Comparison of ENCODE assay signal across 16 mouse cellular contexts in the genomic region with DNA sequence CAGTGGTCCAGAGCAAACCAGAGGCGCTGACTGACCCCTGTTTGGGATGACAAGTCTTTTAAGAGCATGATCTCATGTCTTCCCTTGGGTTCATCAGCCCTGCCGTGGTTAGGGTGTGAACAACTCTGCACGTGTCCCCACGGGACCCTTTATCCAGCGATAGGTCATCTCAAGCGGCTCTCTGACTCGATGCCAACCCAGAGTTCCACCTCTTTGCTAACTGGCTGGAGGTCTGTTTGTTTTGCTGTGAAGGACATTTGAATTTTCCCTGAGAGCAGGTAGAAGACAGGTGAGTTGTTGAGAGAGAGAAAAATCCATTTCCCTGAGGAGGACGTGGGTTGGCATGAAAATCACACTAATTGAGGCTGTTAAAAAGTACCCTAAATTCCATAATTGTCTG. TPM values are rescaled to one million over a fixed set of nuclear protein-coding genes. Genes with fewer than 3 reads are reported as not detected.
"Had no signal": no experiment of that assay in that cellular context is flagged by ENCODE, and none has a peak within 500 bp of the region (broad histone marks: within the 10 kb centered on the region; RNA-seq: fewer than 3 reads in every experiment).

No protein-coding gene starts in this region.

- H3K27ac ChIP-seq: kidney, postnatal 0 days; limb, embryonic 12.5 days; liver, embryonic 14.5 days; lung, embryonic 15.5 days; midbrain, embryonic 10.5 days; neural tube, embryonic 15.5 days had no signal

- H3K36me3 ChIP-seq: limb, embryonic 12.5 days; lung, embryonic 15.5 days; midbrain, embryonic 10.5 days; neural tube, embryonic 15.5 days had no signal

- H3K4me3 ChIP-seq: limb, embryonic 12.5 days; lung, embryonic 15.5 days; midbrain, embryonic 10.5 days; myocyte; neural tube, embryonic 15.5 days had no signal

- H3K9ac ChIP-seq: limb, embryonic 12.5 days; liver, embryonic 14.5 days; lung, embryonic 15.5 days; neural tube, embryonic 15.5 days had no signal

- DNase-seq: kidney, adult 9 months; kidney, postnatal 36 days; layer of hippocampus, adult 9-11 months; midbrain, embryonic 14.5 days; right cerebral cortex, adult 18-20 months; right cerebral cortex, postnatal 25 days; thymus, postnatal 4 days had no signal

- ATAC-seq: intestine, embryonic 16.5 days had no signal

- H3K4me2 ChIP-seq: limb, embryonic 12.5 days; lung, embryonic 15.5 days; neural tube, embryonic 15.5 days had no signal

- H3K27me3 ChIP-seq: lung, embryonic 15.5 days had no signal

- H3K9me3 ChIP-seq: limb, embryonic 12.5 days; lung, embryonic 15.5 days; midbrain, embryonic 10.5 days; neural tube, embryonic 15.5 days had no signal

RNA-seq across cellular contexts. Expression of a gene that starts 37.8 kb away (rescaled TPM):
- total RNA-seq: megakaryocyte, adult 5-6 weeks had no signal
- polyA plus RNA-seq: myocyte had no signal
